Mouse (Mus musculus) erythroblast, embryonic 14.5 days (primary cell): ENCODE results near the gene Eri2.

Experiments
- GATA1 ChIP-seq: IDR thresholded peaks from 2 replicates; pipeline ENCODE4 v1.6.1; 2012; ENCODE audit warnings: low read length, inconsistent platforms, mixed read lengths
- TAL1 ChIP-seq: IDR thresholded peaks from 3 replicates; pipeline ENCODE4 v1.6.1; 2012; ENCODE audit warnings: low read length, inconsistent platforms, mixed read lengths

DNA sequence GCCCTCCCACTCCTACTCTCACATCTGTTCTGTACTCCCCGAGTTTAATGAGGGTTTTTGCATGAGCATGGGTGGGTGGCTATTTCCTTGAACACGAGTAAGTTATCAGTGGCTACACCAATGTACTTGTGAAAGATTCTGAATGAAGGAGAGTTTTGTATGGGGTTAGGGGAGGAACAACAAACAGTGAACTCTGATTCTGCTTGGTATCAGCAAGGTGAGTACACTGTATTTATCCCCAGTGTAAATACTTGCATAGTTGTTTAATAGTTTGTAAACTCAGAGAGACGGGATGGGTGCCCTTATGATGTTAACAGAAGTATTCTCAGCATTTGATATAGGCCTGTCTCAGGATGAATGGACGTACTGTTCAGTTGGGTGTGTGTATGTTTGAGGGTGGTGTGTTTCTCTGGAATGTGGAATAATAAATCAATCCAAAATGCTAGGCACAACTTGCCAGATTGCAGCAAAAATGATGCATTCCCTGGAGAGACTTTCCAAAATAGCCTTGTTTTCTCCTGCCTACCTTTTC lies 31.6 kb downstream of the Eri2 start:
- TF ChIP-seq GATA1 (no peak), TAL1 (no peak)
